Mouse (Mus musculus): ENCODE measurements around the gene Iscu. TPM values are rescaled to one million over a fixed set of nuclear protein-coding genes. Genes with fewer than 3 reads are reported as not detected.
"Not testable (repeated sequence)": the region's sequence is repeated elsewhere in the genome, so short reads cannot be mapped to it uniquely, and the experiment has no call there.

Iscu gene
- polyA plus RNA-seq, 1 experiment from 2014 or later = 112 TPM

DNA sequence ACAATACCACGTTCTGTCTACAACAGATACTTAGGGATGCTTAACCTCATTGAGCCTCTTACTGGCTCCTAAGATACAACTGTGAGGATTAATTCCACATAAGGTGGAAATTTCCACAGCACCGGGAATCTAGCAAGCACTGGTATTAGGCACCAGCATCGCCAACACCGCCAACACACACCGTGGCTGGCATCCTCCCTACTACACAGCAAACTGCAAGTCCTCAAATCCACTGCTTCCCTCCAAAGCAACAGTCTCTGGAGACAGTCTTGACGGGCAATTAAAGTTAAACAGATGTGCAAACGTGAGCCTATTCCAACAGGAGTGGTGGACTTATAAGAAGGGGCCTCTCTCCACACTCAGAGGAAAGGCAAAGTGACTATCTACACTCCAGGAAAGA lies 8.7 kb downstream of the Iscu start:
- H3K27ac ChIP-seq (ENCODE audit: low read length) = no peak overlapping the region; the same call in 1 of the 2 replicates
- WGBS = 66% methylated on average over 7 of the region's 7 CpGs

DNA sequence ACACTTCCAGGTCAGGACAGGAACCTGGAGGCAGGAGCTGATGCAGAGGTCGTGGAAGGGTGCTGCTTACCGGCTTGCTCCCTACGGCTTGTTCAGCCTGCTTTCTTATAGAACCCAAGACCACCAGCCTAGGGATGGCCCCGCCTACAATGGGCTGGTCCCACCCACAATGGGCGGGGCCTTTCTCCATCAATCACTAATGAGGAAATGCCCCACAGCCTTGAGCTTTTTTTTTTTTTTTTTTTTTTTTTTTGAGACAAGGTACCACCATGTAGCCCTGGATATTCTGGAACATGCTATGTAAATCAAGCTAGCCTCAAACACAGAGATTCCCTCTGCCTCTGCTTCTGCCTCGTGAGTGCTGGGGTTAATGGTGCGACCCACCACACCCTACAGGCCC lies 9.3 kb downstream of the Iscu start:
- no peaks in the 10 kb centered on the region for H3K9me3 ChIP-seq (replicated peaks; ENCODE audit: control insufficient read depth, low read length)
- H3K9ac ChIP-seq (ENCODE audit: low read length) = no peak overlapping the region
- peaks cover 3% of the 10 kb centered on the region; the same call in 1 of the 2 replicates for H3K27me3 ChIP-seq (ENCODE audit: control insufficient read depth, insufficient read depth, low read length)
- H3K36me3 ChIP-seq (ENCODE audit: control insufficient read depth, insufficient read depth, low read length) = 0 out of 2 replicates have a peak, but pooled peaks cover 3% of the 10 kb centered on the region
- H3K27ac ChIP-seq (ENCODE audit: low read length) = no peak overlapping the region
- no peak for ATAC-seq (ENCODE audit: insufficient read depth, low FRiP score)
- peaks cover 14% of the 10 kb centered on the region for H3K4me1 ChIP-seq (ENCODE audit: control insufficient read depth, insufficient read depth, low read length)
- H3K4me2 ChIP-seq (ENCODE audit: low read depth, low read length) = no peak overlapping the region
- 77% methylated on average over 7 of the region's 7 CpGs for WGBS
- no peak overlapping the region for H3K4me3 ChIP-seq (replicated peaks; ENCODE audit: low read length)

More for the DNA sequence above, 8.7 kb downstream of the Iscu start:
- peaks cover 3% of the 10 kb centered on the region; the same call in 1 of the 2 replicates for H3K27me3 ChIP-seq (ENCODE audit: control insufficient read depth, insufficient read depth, low read length)
- no peak overlapping the region for H3K4me2 ChIP-seq (ENCODE audit: low read depth, low read length)
- H3K4me1 ChIP-seq (ENCODE audit: control insufficient read depth, insufficient read depth, low read length) = peaks cover 14% of the 10 kb centered on the region
- no peak for ATAC-seq (ENCODE audit: insufficient read depth, low FRiP score)
- no peak overlapping the region for H3K9ac ChIP-seq (ENCODE audit: low read length)
- no peak overlapping the region for H3K4me3 ChIP-seq (replicated peaks; ENCODE audit: low read length)
- H3K9me3 ChIP-seq (replicated peaks; ENCODE audit: control insufficient read depth, low read length) = no peaks in the 10 kb centered on the region
- 0 out of 2 replicates have a peak, but pooled peaks cover 3% of the 10 kb centered on the region for H3K36me3 ChIP-seq (ENCODE audit: control insufficient read depth, insufficient read depth, low read length)

DNA sequence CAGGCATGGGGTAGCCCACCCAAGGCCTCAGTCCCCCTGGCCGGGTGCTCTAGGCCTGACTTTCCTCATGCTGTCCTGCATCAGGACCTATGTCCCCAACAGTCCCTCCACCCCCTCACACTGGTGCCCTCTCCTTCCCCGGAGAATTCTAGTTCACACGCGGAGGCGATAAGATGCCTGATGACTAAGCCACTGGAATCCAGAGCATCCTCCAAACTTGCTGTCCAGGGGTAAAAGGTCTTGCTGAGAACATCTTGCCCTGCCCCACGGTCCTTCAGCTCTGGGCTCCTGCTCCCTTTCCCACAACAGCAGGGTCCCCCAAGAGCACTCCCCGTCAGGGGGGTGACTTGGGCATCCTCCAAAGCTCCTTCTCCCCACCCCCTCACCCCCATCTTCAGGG lies 10.1 kb downstream of the Iscu start:
- no peak overlapping the region for H3K4me3 ChIP-seq (replicated peaks; ENCODE audit: low read length)
- no peak overlapping the region for H3K9ac ChIP-seq (ENCODE audit: low read length)
- H3K27me3 ChIP-seq (ENCODE audit: control insufficient read depth, insufficient read depth, low read length) = peaks cover 3% of the 10 kb centered on the region; the same call in 1 of the 2 replicates
- 76% methylated on average over 7 of the region's 7 CpGs for WGBS
- no peaks in the 10 kb centered on the region for H3K36me3 ChIP-seq (ENCODE audit: control insufficient read depth, insufficient read depth, low read length)
- peaks cover 14% of the 10 kb centered on the region for H3K4me1 ChIP-seq (ENCODE audit: control insufficient read depth, insufficient read depth, low read length)
- no peak overlapping the region for H3K4me2 ChIP-seq (ENCODE audit: low read depth, low read length)
- peak overlapping the region; percentile 97 for H3K27ac ChIP-seq (ENCODE audit: low read length)
- ATAC-seq (ENCODE audit: insufficient read depth, low FRiP score) = no peak
- H3K9me3 ChIP-seq (replicated peaks; ENCODE audit: control insufficient read depth, low read length) = no peaks in the 10 kb centered on the region

DNA sequence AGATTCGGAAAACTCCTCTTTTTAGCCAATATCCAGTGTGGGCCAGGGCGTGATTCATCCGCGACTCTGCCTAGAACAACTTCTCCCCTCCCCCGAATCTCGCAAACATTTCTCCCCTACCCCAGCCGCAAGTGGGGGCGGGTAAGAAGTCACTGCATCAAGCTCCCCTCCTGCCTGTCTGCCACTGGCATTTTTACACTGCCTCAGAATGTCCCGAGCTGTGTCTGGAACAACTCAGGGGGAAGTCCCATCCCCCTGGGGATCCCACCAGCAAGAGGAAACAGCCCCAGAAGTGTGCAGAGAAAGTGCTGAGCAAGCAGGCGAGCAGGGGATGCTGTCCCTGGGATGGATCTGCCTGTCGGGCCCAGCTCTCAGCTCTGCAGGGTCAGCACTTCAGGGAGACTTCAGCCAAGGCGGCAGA lies 11.0 kb downstream of the Iscu start:
- H3K9me3 ChIP-seq (replicated peaks; ENCODE audit: control insufficient read depth, low read length) = no peaks in the 10 kb centered on the region
- H3K27ac ChIP-seq (ENCODE audit: low read length) = peak overlapping the region; percentile 97
- peak overlapping the region; percentile 60 for H3K9ac ChIP-seq (ENCODE audit: low read length)
- ATAC-seq (ENCODE audit: insufficient read depth, low FRiP score) = peak; percentile 78
- peaks cover 18% of the 10 kb centered on the region for H3K4me1 ChIP-seq (ENCODE audit: control insufficient read depth, insufficient read depth, low read length)
- H3K4me3 ChIP-seq (replicated peaks; ENCODE audit: low read length) = no peak overlapping the region
- 0 out of 2 replicates have a peak overlapping the region, but pooled peaks have one; percentile 32 for H3K4me2 ChIP-seq (ENCODE audit: low read depth, low read length)
- 4% methylated on average over 12 of the region's 12 CpGs for WGBS
- H3K27me3 ChIP-seq (ENCODE audit: control insufficient read depth, insufficient read depth, low read length) = peaks cover 3% of the 10 kb centered on the region; the same call in 1 of the 2 replicates
- H3K36me3 ChIP-seq (ENCODE audit: control insufficient read depth, insufficient read depth, low read length) = no peaks in the 10 kb centered on the region

DNA sequence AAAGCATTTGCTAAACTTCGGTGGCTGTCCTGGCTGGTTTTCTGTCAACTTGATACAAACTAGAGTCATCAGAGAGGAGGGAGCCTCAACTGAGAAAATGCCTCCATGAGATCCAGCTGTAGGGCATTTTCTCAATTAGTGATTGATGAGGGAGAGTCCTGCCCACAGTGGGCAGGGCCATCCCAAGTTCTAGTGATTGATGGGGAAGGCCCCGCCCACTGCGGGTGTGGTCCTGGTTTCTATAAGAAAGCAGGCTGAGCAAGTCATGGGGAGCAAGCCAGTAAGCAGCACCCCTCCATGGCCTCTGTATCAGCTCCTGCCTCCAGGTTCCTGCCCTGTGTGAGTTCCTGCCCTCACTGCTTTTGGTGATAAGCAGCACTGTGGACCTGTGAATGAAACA lies 11.6 kb downstream of the Iscu start:
- not testable (repeated sequence) for H3K27me3 ChIP-seq (ENCODE audit: control insufficient read depth, insufficient read depth, low read length); H3K36me3 ChIP-seq (ENCODE audit: control insufficient read depth, insufficient read depth, low read length); H3K9me3 ChIP-seq (replicated peaks; ENCODE audit: control insufficient read depth, low read length); H3K4me3 ChIP-seq (replicated peaks; ENCODE audit: low read length)
- Histone ChIP-seq H3K27ac (ENCODE audit: low read length) (peak overlapping the region; percentile 97), H3K4me2 (ENCODE audit: low read depth, low read length) (0 out of 2 replicates have a peak overlapping the region, but pooled peaks have one; percentile 32), H3K4me1 (ENCODE audit: control insufficient read depth, insufficient read depth, low read length) (peaks cover 23% of the 10 kb centered on the region), H3K9ac (ENCODE audit: low read length) (peak overlapping the region; percentile 60; the same call in 1 of the 2 replicates)
- ATAC-seq (ENCODE audit: insufficient read depth, low FRiP score) = peak; percentile 4; the same call in 1 of the 2 replicates
- 23% methylated on average over 3 of the region's 3 CpGs for WGBS

DNA sequence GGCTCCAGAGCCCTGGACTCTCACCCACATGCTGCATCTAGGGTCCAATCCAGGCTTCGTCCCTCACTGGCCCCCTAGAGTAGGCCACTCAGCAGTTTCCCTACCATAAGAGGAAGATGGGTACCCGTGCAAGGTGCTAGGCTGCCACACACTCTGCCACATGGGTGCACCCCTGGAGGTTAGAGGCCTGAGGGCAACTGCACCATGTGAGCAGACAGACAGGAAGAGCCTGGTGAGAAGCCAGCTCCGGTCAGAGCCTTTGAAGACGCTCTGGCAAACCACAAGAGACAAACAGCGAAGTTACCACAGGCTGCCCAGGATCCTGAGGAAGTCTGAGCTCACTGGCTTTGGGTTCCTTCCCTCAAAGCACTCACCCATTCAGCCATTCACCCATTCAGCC lies 14.4 kb downstream of the Iscu start:
- no peak for ATAC-seq (ENCODE audit: insufficient read depth, low FRiP score)
- no peaks in the 10 kb centered on the region for H3K9me3 ChIP-seq (replicated peaks; ENCODE audit: control insufficient read depth, low read length)
- H3K4me2 ChIP-seq (ENCODE audit: low read depth, low read length) = no peak overlapping the region
- peaks cover 40% of the 10 kb centered on the region for H3K4me1 ChIP-seq (ENCODE audit: control insufficient read depth, insufficient read depth, low read length)
- no peaks in the 10 kb centered on the region for H3K36me3 ChIP-seq (ENCODE audit: control insufficient read depth, insufficient read depth, low read length)
- H3K27ac ChIP-seq (ENCODE audit: low read length) = no peak overlapping the region
- H3K4me3 ChIP-seq (replicated peaks; ENCODE audit: low read length) = no peak overlapping the region
- 70% methylated on average over 5 of the region's 5 CpGs for WGBS
- H3K9ac ChIP-seq (ENCODE audit: low read length) = no peak overlapping the region
- peaks cover 3% of the 10 kb centered on the region; the same call in 1 of the 2 replicates for H3K27me3 ChIP-seq (ENCODE audit: control insufficient read depth, insufficient read depth, low read length)

DNA sequence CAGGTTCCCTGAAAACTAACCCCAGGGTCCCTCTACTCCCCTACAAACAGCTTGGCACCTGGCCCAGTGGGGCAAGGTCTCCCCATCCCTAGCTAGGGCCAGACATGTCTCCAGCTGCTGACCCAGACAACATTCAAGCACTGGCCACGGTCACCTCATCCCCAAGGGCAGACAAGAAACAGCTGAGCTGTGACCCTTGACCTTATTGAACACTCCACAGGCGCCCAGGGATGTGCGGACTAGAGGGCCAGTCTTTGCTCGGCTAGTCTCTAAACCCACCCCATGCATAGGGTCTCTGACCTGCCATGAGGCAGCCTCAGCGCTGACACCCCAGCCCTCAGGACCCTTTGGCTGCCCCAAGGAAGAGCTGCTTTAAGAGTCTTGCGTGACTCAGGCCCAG lies 16.1 kb downstream of the Iscu start:
- Histone ChIP-seq H3K27ac (ENCODE audit: low read length) (peak overlapping the region; percentile 83), H3K4me1 (ENCODE audit: control insufficient read depth, insufficient read depth, low read length) (peaks cover 31% of the 10 kb centered on the region), H3K27me3 (ENCODE audit: control insufficient read depth, insufficient read depth, low read length) (no peaks in the 10 kb centered on the region), H3K4me2 (ENCODE audit: low read depth, low read length) (no peak overlapping the region), H3K9me3 (replicated peaks; ENCODE audit: control insufficient read depth, low read length) (no peaks in the 10 kb centered on the region), H3K36me3 (ENCODE audit: control insufficient read depth, insufficient read depth, low read length) (no peaks in the 10 kb centered on the region), H3K4me3 (replicated peaks; ENCODE audit: low read length) (no peak overlapping the region), H3K9ac (ENCODE audit: low read length) (no peak overlapping the region)
- ATAC-seq (ENCODE audit: insufficient read depth, low FRiP score) = peak; percentile 14; the same call in 1 of the 2 replicates
- 34% methylated on average over 6 of the region's 6 CpGs for WGBS

DNA sequence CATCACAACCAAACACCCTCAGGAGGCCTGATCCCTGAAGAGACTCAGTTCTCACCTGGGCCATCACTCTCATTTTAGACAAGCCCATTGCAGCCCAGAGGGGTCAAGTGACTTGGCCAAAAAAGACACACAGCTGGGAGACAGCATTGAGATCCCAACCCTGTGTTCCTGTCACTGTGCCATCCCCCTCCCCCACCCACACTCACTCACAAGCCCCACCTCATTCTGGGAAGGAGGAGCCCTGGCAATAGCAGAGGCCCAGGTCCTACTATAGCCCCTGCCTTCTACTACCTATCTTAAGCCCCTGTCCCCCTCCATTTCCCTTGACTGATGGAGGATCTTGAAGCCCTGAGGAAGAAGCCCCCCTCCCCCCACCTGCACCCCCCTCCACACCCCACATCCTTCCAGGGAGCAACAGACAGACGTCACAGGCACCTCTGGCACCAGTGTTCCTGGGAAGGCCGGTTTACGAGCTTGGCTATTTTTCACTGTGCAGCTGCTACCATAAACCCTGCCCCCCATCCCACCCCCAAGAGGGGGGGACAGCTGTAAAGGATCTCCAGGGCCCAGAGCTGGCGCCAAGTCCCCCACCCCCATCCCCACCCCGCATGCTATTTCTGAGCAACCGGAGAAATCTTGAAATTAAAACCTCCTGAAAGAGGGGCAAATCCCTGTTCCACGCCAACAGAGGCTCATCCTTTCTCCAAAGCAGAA lies 16.7 kb downstream of the Iscu start:
- WGBS = 30% methylated on average over 7 of the region's 7 CpGs

DNA sequence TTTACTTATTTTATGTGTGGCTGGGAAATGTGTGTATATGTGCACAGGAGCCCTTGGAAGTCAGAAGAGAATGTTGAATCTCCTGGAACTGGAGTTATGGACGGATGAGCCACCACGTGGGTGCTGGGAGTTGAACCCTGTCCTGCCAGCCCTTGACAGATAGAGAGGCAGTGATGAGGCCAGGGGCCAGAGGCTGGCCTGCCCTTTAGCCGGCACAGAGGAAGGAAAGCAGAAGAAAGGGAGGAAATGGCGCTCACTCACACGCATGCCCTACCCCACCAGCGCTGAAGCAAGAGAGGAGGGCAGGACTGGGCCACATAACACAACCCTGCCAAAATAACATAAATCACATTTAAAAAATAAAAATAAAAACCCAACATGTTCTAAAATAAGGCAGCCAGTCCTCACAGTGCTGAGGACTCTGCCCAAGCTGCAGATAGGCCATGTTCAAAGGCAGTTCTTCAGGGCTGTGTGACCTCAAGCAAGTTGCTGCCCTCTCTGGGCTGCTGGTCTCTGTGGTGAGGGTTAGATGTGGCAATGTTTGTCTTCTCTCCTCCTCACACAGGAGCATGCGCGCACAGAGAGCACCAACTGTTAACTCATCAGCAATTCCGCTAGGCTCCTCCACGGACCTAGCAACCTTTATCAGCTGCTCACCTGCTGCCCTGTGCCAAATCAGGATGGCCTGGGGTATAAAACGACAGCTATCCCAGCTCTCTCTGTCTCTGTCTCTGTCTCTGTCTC lies 18.1 kb downstream of the Iscu start:
- no peak overlapping the region for H3K4me3 ChIP-seq (replicated peaks; ENCODE audit: low read length)
- H3K36me3 ChIP-seq (ENCODE audit: control insufficient read depth, insufficient read depth, low read length) = no peaks in the 10 kb centered on the region
- no peaks in the 10 kb centered on the region for H3K9me3 ChIP-seq (replicated peaks; ENCODE audit: control insufficient read depth, low read length)
- H3K4me2 ChIP-seq (ENCODE audit: low read depth, low read length) = no peak overlapping the region
- peaks cover 29% of the 10 kb centered on the region for H3K4me1 ChIP-seq (ENCODE audit: control insufficient read depth, insufficient read depth, low read length)
- no peaks in the 10 kb centered on the region for H3K27me3 ChIP-seq (ENCODE audit: control insufficient read depth, insufficient read depth, low read length)
- 56% methylated on average over 11 of the region's 11 CpGs for WGBS
- ATAC-seq (ENCODE audit: insufficient read depth, low FRiP score) = no peak
- H3K27ac ChIP-seq (ENCODE audit: low read length) = no peak overlapping the region
- no peak overlapping the region for H3K9ac ChIP-seq (ENCODE audit: low read length)

More for the DNA sequence above, 16.7 kb downstream of the Iscu start:
- Histone ChIP-seq H3K4me2 (ENCODE audit: low read depth, low read length) (0 out of 2 replicates have a peak overlapping the region, but pooled peaks have one; percentile 31), H3K27me3 (ENCODE audit: control insufficient read depth, insufficient read depth, low read length) (no peaks in the 10 kb centered on the region), H3K36me3 (ENCODE audit: control insufficient read depth, insufficient read depth, low read length) (no peaks in the 10 kb centered on the region), H3K27ac (ENCODE audit: low read length) (peak overlapping the region; percentile 83), H3K4me1 (ENCODE audit: control insufficient read depth, insufficient read depth, low read length) (peaks cover 29% of the 10 kb centered on the region), H3K9me3 (replicated peaks; ENCODE audit: control insufficient read depth, low read length) (no peaks in the 10 kb centered on the region), H3K4me3 (replicated peaks; ENCODE audit: low read length) (no peak overlapping the region), H3K9ac (ENCODE audit: low read length) (peak overlapping the region; percentile 43)
- ATAC-seq (ENCODE audit: insufficient read depth, low FRiP score) = peak; percentile 83
